Mouse (Mus musculus): Measurements from ENCODE around the gene Zmym1. TPM values are rescaled to one million over a fixed set of nuclear protein-coding genes. Genes with fewer than 3 reads are reported as not detected.
A peak's percentile ranks its signal among the peaks of the same experiment; 100 is the strongest.
"Not testable (repeated sequence)": the region's sequence is repeated elsewhere in the genome, so short reads cannot be mapped to it uniquely, and the experiment has no call there.

The Zmym1 gene
- 42.9 and 56.8 TPM in 2 replicates for total RNA-seq (2012; rRNA removed)

- peak within 1 kb of the TSS; percentile 90 for H3K9ac ChIP-seq (ENCODE audit: insufficient read depth, low read depth, low read length, poor library complexity, severe bottlenecking)
- in situ Hi-C loops (cut with MboI; ENCODE audit: low sequenced_read_pairs in 2 of 2, unreplicated experiment in 2 of 2), result loop anchor here in 1 of 2 experiments (10.0 kb wide), 1 partner anchor 184 kb away; the partner anchor contains the start of gene Smim12
- no peak for TF ChIP-seq ZNF384 (IDR thresholded peaks at IDR 0.05; ENCODE audit: low read depth, low read length)
- peak; percentile 71; the same call in 1 of the 2 replicates for TF ChIP-seq HCFC1 (IDR thresholded peaks at IDR 0.05; ENCODE audit: borderline replicate concordance, insufficient read depth, low read length)
- TF ChIP-seq CHD2 (IDR thresholded peaks at IDR 0.05; ENCODE audit: low read depth, low read length), result no peak
- peak; percentile 82 for DNase-seq (ENCODE audit: low read depth, low spot score)
- peaks cover 0 to 6% of the 10 kb centered on the region in 2 experiments; a peak in 2 of 4 replicates for H3K4me1 ChIP-seq (ENCODE audit: control insufficient read depth in 2 of 2, insufficient read depth in 2 of 2, low read length in 2 of 2, poor library complexity in 1 of 2)
- H3K9me3 ChIP-seq (ENCODE audit: control insufficient read depth, insufficient read depth, low read depth, low read length), result no peaks in the 10 kb centered on the region
- peak within 1 kb of the TSS; percentile 20; the same call in 1 of the 2 replicates for H3K27ac ChIP-seq (ENCODE audit: insufficient read depth, low read depth, low read length, poor library complexity, severe bottlenecking)
- peaks cover 6% of the 10 kb centered on the region for H3K36me3 ChIP-seq (ENCODE audit: control insufficient read depth, insufficient read depth, low read length, poor library complexity, severe bottlenecking)
- peak within 1 kb of the TSS; percentile 82 to 86 for H3K4me3 ChIP-seq (ENCODE audit: insufficient read depth in 1 of 2, low read depth in 1 of 2, low read length in 2 of 2, poor library complexity in 1 of 2, severe bottlenecking in 1 of 2)
Measured at GRCm38 (mm10) chr4:127060585-127061290, at the start of gene Zmym1. Gene Zmym1, minus strand, starts transcription at chr4:127061152.

- no peak for DNase-seq (ENCODE audit: low read depth, low spot score)
- H3K27ac ChIP-seq (ENCODE audit: insufficient read depth, low read depth, low read length, poor library complexity, severe bottlenecking), result no peak overlapping the region
- in situ Hi-C loops (cut with MboI; ENCODE audit: low sequenced_read_pairs in 2 of 2, unreplicated experiment in 2 of 2), result no loop called here
- no peaks in the 10 kb centered on the region for H3K36me3 ChIP-seq (ENCODE audit: control insufficient read depth, insufficient read depth, low read length, poor library complexity, severe bottlenecking)
- H3K9ac ChIP-seq (ENCODE audit: insufficient read depth, low read depth, low read length, poor library complexity, severe bottlenecking), result no peak overlapping the region
- no peaks in the 10 kb centered on the region for H3K4me1 ChIP-seq (ENCODE audit: control insufficient read depth in 2 of 2, insufficient read depth in 2 of 2, low read length in 2 of 2, poor library complexity in 1 of 2)
- no peaks in the 10 kb centered on the region for H3K9me3 ChIP-seq (ENCODE audit: control insufficient read depth, insufficient read depth, low read depth, low read length)
- no peak for TF ChIP-seq MAFK (IDR thresholded peaks at IDR 0.05; ENCODE audit: insufficient read depth, low read depth, low read length)
- TF ChIP-seq CHD2 (IDR thresholded peaks at IDR 0.05; ENCODE audit: low read depth, low read length), result no peak
- no peak for TF ChIP-seq ZC3H11A (IDR thresholded peaks at IDR 0.05; ENCODE audit: borderline replicate concordance, low read depth, low read length)
- no peak for TF ChIP-seq ZNF384 (IDR thresholded peaks at IDR 0.05; ENCODE audit: low read depth, low read length)
- TF ChIP-seq HCFC1 (IDR thresholded peaks at IDR 0.05; ENCODE audit: borderline replicate concordance, insufficient read depth, low read length), result no peak
- no peak overlapping the region for H3K4me3 ChIP-seq (ENCODE audit: insufficient read depth in 1 of 2, low read depth in 1 of 2, low read length in 2 of 2, poor library complexity in 1 of 2, severe bottlenecking in 1 of 2)
Measured at GRCm38 (mm10) chr4:127110570-127110969, 49.6 kb upstream of the Zmym1 start.

- no peak for TF ChIP-seq HCFC1 (IDR thresholded peaks at IDR 0.05; ENCODE audit: borderline replicate concordance, insufficient read depth, low read length)
- TF ChIP-seq ZC3H11A (IDR thresholded peaks at IDR 0.05; ENCODE audit: borderline replicate concordance, low read depth, low read length), result no peak
- no peak for TF ChIP-seq MAFK (IDR thresholded peaks at IDR 0.05; ENCODE audit: insufficient read depth, low read depth, low read length)
- no peak for TF ChIP-seq CHD2 (IDR thresholded peaks at IDR 0.05; ENCODE audit: low read depth, low read length)
- TF ChIP-seq ZNF384 (IDR thresholded peaks at IDR 0.05; ENCODE audit: low read depth, low read length), result no peak
- no peak for DNase-seq (ENCODE audit: low read depth, low spot score)
- H3K4me1 ChIP-seq (ENCODE audit: control insufficient read depth in 2 of 2, insufficient read depth in 2 of 2, low read length in 2 of 2, poor library complexity in 1 of 2), result no peaks in the 10 kb centered on the region
- H3K9ac ChIP-seq (ENCODE audit: insufficient read depth, low read depth, low read length, poor library complexity, severe bottlenecking), result no peak overlapping the region
- in situ Hi-C loops (cut with MboI; ENCODE audit: low sequenced_read_pairs in 2 of 2, unreplicated experiment in 2 of 2), result no loop called here
- H3K27ac ChIP-seq (ENCODE audit: insufficient read depth, low read depth, low read length, poor library complexity, severe bottlenecking), result no peak overlapping the region
- H3K4me3 ChIP-seq (ENCODE audit: insufficient read depth in 1 of 2, low read depth in 1 of 2, low read length in 2 of 2, poor library complexity in 1 of 2, severe bottlenecking in 1 of 2), result no peak overlapping the region
- H3K36me3 ChIP-seq (ENCODE audit: control insufficient read depth, insufficient read depth, low read length, poor library complexity, severe bottlenecking), result no peaks in the 10 kb centered on the region
- no peaks in the 10 kb centered on the region for H3K9me3 ChIP-seq (ENCODE audit: control insufficient read depth, insufficient read depth, low read depth, low read length)
Measured at GRCm38 (mm10) chr4:127107566-127107965, 46.6 kb upstream of the Zmym1 start.

- in situ Hi-C loops (cut with MboI; ENCODE audit: low sequenced_read_pairs in 2 of 2, unreplicated experiment in 2 of 2); H3K4me1 ChIP-seq (ENCODE audit: control insufficient read depth in 2 of 2, insufficient read depth in 2 of 2, low read length in 2 of 2, poor library complexity in 1 of 2); H3K36me3 ChIP-seq (ENCODE audit: control insufficient read depth, insufficient read depth, low read length, poor library complexity, severe bottlenecking); H3K9me3 ChIP-seq (ENCODE audit: control insufficient read depth, insufficient read depth, low read depth, low read length); H3K9ac ChIP-seq (ENCODE audit: insufficient read depth, low read depth, low read length, poor library complexity, severe bottlenecking); H3K4me3 ChIP-seq (ENCODE audit: insufficient read depth in 1 of 2, low read depth in 1 of 2, low read length in 2 of 2, poor library complexity in 1 of 2, severe bottlenecking in 1 of 2); DNase-seq (ENCODE audit: low read depth, low spot score); H3K27ac ChIP-seq (ENCODE audit: insufficient read depth, low read depth, low read length, poor library complexity, severe bottlenecking): not testable (repeated sequence)
- TF ChIP-seq ZNF384 (IDR thresholded peaks at IDR 0.05; ENCODE audit: low read depth, low read length), result peak; percentile 90
Measured at GRCm38 (mm10) chr4:127099552-127099951, 38.6 kb upstream of the Zmym1 start.

- peaks cover 6% of the 10 kb centered on the region; the same call in 1 of the 2 replicates for H3K36me3 ChIP-seq (ENCODE audit: control insufficient read depth, insufficient read depth, low read length, poor library complexity, severe bottlenecking)
- no peak overlapping the region for H3K27ac ChIP-seq (ENCODE audit: insufficient read depth, low read depth, low read length, poor library complexity, severe bottlenecking)
- no peaks in the 10 kb centered on the region for H3K9me3 ChIP-seq (ENCODE audit: control insufficient read depth, insufficient read depth, low read depth, low read length)
- H3K9ac ChIP-seq (ENCODE audit: insufficient read depth, low read depth, low read length, poor library complexity, severe bottlenecking), result no peak overlapping the region
- no peak overlapping the region for H3K4me3 ChIP-seq (ENCODE audit: insufficient read depth in 1 of 2, low read depth in 1 of 2, low read length in 2 of 2, poor library complexity in 1 of 2, severe bottlenecking in 1 of 2)
- in situ Hi-C loops (cut with MboI; ENCODE audit: low sequenced_read_pairs in 2 of 2, unreplicated experiment in 2 of 2), result no loop called here
- no peaks in the 10 kb centered on the region for H3K4me1 ChIP-seq (ENCODE audit: control insufficient read depth in 2 of 2, insufficient read depth in 2 of 2, low read length in 2 of 2, poor library complexity in 1 of 2)
- no peak for DNase-seq (ENCODE audit: low read depth, low spot score)
- TF ChIP-seq HCFC1 (IDR thresholded peaks at IDR 0.05; ENCODE audit: borderline replicate concordance, insufficient read depth, low read length), result no peak
- no peak for TF ChIP-seq ZC3H11A (IDR thresholded peaks at IDR 0.05; ENCODE audit: borderline replicate concordance, low read depth, low read length)
- TF ChIP-seq ZNF384 (IDR thresholded peaks at IDR 0.05; ENCODE audit: low read depth, low read length), result no peak
- no peak for TF ChIP-seq CHD2 (IDR thresholded peaks at IDR 0.05; ENCODE audit: low read depth, low read length)
- no peak for TF ChIP-seq MAFK (IDR thresholded peaks at IDR 0.05; ENCODE audit: insufficient read depth, low read depth, low read length)
Measured at GRCm38 (mm10) chr4:127095090-127095489, 34.1 kb upstream of the Zmym1 start.
